Mouse (Mus musculus): ENCODE measurements around the gene Lpin1.

DNA sequence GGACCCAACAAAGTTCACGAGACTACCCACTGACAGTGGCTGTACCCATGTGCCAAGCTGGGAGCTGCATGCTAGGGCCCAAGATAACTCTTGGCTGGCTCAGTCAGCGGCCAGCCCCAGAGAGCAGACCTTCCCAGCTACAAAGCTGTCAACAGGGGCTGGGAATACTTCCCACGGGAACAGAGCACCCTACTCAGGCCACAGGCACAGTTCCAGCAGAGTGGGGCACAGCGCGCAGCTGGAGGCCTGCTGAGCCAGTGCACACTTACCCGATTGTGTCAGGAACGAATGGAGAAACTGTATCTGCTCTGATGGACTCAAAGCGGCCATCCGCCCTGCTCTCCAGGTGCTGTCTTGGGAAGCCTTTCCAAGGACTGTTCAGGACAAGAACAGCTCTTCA lies 95.6 kb downstream of the Lpin1 start:
- TF ChIP-seq GATA1 (IDR thresholded peaks at IDR 0.05; ENCODE audit: borderline replicate concordance, low read length) (no peak), CTCF (IDR thresholded peaks at IDR 0.05; ENCODE audit: low read depth, low read length) (no peak), POLR2AphosphoS5 (IDR thresholded peaks at IDR 0.05; ENCODE audit: insufficient replicate concordance, low read depth, low read length) (no peak)

All from G1E (cell line).